Mouse (Mus musculus) hindbrain, postnatal 0 days (tissue): ENCODE measurements around the gene Xbp1. TPM values are rescaled to one million over a fixed set of nuclear protein-coding genes. Genes with fewer than 3 reads are reported as not detected.

Source experiments
- ATAC-seq: fragments of 200-750 bp; cut with Nextera tagmentation; 2 replicates; pipeline ENCODE4 v1.8.0; 2017; ENCODE audit warnings: mild to moderate bottlenecking, moderate TSS enrichment, moderate library complexity
- DNase-seq: peaks from one replicate; pipeline ENCODE4 v3.0.0-alpha.2; 2015; ENCODE audit warnings: low spot score
- H3K27ac ChIP-seq: fragments of 300-500 bp; sonication (generic); 2 replicates; pipeline ENCODE4 v1.5.1; 2014; ENCODE audit warnings: mild to moderate bottlenecking
- H3K27me3 ChIP-seq: fragments of 300-500 bp; sonication (generic); 2 replicates; pipeline ENCODE4 v1.6.1; 2014; ENCODE audit warnings: low read length, mixed read lengths; ENCODE audit not compliant: insufficient read depth
- H3K36me3 ChIP-seq: fragments of 300-500 bp; sonication (generic); 2 replicates; pipeline ENCODE4 v1.6.1; 2014; ENCODE audit warnings: low read length, mixed read lengths; ENCODE audit not compliant: insufficient read depth
- H3K4me1 ChIP-seq: fragments of 300-500 bp; sonication (generic); 2 replicates; pipeline ENCODE4 v1.6.1; 2014; ENCODE audit warnings: antibody characterized with exemption, low read length, mixed read lengths; ENCODE audit not compliant: insufficient read depth
- H3K4me2 ChIP-seq: fragments of 300-500 bp; sonication (generic); 2 replicates; pipeline ENCODE4 v1.6.1; 2014; ENCODE audit warnings: low read depth, mild to moderate bottlenecking, low read length, moderate library complexity, mixed read lengths
- H3K4me3 ChIP-seq: fragments of 300-500 bp; sonication (generic); 2 replicates; pipeline ENCODE4 v1.5.1; 2014; ENCODE audit warnings: low read length
- H3K9ac ChIP-seq: fragments of 300-500 bp; sonication (generic); replicated peaks from 2 replicates; pipeline ENCODE4 v1.6.1; 2014; ENCODE audit warnings: mild to moderate bottlenecking, low read length, moderate library complexity, mixed read lengths
- H3K9me3 ChIP-seq: fragments of 300-500 bp; sonication (generic); 2 replicates; pipeline ENCODE4 v1.6.1; 2016; ENCODE audit warnings: low read length, mixed read lengths
- CTCF ChIP-seq: IDR thresholded peaks from 2 replicates; pipeline ENCODE4 v1.5.1; 2016; ENCODE audit warnings: antibody characterized with exemption, control low read depth, low read depth
- WGBS: fragments of 180-500 bp; shearing (Covaris S2); extraction: QIAGEN DNeasy Blood & Tissue Kit; methylation state at CpG from one replicate; pipeline ENCODE4 v1.1.7; 2014; 5-methylcytosine and 5-hydroxymethylcytosine counted together
- polyA plus RNA-seq: library from polyadenylated mRNA; unstranded; fragments of >200 nt; fragmentation: Nextera tagmentation; extraction: Ambion mirVana; gene quantifications from 2 replicates; pipeline ENCODE4 v1.2.1, GENCODE M21; 2015
- total RNA-seq: library from RNA; depleted of rRNA; stranded (reverse); fragments of >200 nt; gene quantifications from 2 replicates; pipeline ENCODE4 v1.2.3, GENCODE M21; 2014

The Xbp1 gene
- total and polyA plus RNA-seq, 2 experiments from 2014 or later, result 88.9 to 102 TPM

GRCm38 (mm10) chr11:5496559-5497248 lies 23.8 kb upstream of the Xbp1 start:
- H3K4me1 ChIP-seq, result no peaks in the 10 kb centered on the region
- no peaks in the 10 kb centered on the region for H3K9me3 ChIP-seq
- H3K9ac ChIP-seq, result no peak overlapping the region
- no peaks in the 10 kb centered on the region for H3K27me3 ChIP-seq
- DNase-seq (no peak), ATAC-seq (no peak)
- TF ChIP-seq CTCF, result 0 out of 2 replicates have a peak, but pooled peaks have one; percentile 14
- no peaks in the 10 kb centered on the region for H3K36me3 ChIP-seq
- H3K4me2 ChIP-seq, result no peak overlapping the region
- 95% methylated on average over 13 of the region's 13 CpGs for WGBS
- H3K4me3 ChIP-seq, result no peak overlapping the region
- H3K27ac ChIP-seq, result no peak overlapping the region

GRCm38 (mm10) chr11:5498422-5498821 lies 22.0 kb upstream of the Xbp1 start:
- Histone ChIP-seq H3K4me3 (no peak overlapping the region), H3K27me3 (no peaks in the 10 kb centered on the region), H3K4me1 (no peaks in the 10 kb centered on the region), H3K9me3 (no peaks in the 10 kb centered on the region), H3K4me2 (no peak overlapping the region), H3K27ac (no peak overlapping the region; the same call in 1 of the 2 replicates), H3K9ac (no peak overlapping the region), H3K36me3 (no peaks in the 10 kb centered on the region)
- 85% methylated on average over 9 of the region's 9 CpGs for WGBS
- DNase-seq (no peak), ATAC-seq (no peak)
- no peak for TF ChIP-seq CTCF

GRCm38 (mm10) chr11:5498931-5499661 lies 21.4 kb upstream of the Xbp1 start:
- WGBS, result 74% methylated on average over 13 of the region's 13 CpGs
- DNase-seq, result no peak

DNA sequence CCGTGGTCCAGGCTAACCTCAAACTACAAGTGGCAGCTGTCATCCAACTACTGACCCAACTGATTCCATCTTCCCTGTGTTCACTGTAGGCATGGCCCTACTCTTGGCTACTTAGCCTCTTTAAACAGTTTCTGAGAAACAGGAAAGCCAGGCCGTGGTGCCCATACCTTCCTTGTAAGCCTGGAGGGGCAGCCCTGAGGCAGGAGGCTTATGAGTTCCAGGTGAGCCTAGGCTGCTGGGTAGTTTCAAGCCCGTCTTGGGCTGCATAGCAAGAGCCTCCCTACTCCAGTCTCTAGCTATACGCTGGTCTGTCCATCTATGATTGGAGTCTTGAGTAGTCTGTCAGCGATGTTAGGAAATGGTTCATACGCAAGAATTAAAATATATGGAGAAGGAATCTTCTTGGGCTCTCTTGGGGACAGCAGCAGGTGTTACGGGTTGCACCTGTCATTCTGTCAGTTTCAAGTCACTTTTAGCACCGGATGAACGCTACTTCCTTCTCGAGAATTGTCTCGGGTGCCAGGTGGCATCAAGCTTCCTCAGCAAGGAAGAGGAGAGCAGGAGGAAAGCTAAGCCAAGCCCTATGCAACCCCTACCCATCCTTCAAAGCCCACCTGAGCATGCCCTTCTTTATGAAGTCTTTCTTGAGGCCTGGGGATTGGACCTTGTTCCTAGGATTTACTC lies 20.4 kb upstream of the Xbp1 start:
- ATAC-seq, result no peak
- no peak for DNase-seq
- 87% methylated on average over 11 of the region's 11 CpGs for WGBS

More at GRCm38 (mm10) chr11:5498931-5499661, 21.4 kb upstream of the Xbp1 start:
- no peaks in the 10 kb centered on the region for H3K9me3 ChIP-seq
- H3K27me3 ChIP-seq, result no peaks in the 10 kb centered on the region
- no peaks in the 10 kb centered on the region for H3K4me1 ChIP-seq
- peak overlapping the region; percentile 3; the same call in 1 of the 2 replicates for H3K27ac ChIP-seq
- no peak overlapping the region for H3K4me3 ChIP-seq
- no peaks in the 10 kb centered on the region for H3K36me3 ChIP-seq
- no peak overlapping the region for H3K4me2 ChIP-seq
- TF ChIP-seq CTCF, result no peak
- H3K9ac ChIP-seq, result no peak overlapping the region
- ATAC-seq, result no peak

DNA sequence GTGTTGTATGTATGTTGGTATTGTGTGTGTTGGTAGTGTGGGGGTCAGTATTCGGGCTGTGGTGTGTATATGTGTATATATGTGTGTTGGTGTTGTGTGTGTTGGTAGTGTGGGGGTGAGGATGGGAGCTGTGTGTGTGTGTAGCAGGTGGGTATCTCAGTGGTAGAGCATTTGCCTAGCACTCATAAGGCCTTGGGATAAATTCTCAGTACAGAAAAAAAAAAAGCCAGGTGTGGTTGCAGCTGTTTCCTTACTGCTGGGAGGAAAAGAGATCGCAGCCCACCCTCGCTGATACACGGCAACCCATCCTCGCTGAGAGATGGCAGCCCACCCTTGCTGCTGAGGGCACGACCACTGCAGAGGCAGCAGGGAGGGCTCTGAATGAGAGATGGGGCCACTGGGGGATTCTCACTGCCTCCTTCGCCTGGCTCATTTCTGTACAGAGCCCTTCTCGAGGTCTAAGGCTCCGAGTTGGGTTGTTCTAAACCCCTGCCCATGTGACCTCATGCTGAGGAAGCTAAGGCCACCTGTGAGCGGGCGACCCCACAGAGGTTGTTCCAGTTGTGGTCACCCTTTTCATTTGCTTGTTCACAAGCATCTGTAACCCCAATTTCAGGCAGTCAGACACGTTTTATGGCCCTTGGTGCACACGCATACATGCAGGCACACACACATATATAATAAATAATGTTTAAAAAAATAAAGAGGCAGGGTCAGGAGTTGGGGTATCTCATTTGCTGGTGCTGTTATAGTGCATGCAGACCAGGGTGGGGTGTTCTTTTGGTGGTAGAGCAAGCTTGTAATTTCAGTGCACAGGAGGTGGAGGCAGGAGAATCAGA lies 19.3 kb upstream of the Xbp1 start:
- DNase-seq, result no peak
- Histone ChIP-seq H3K4me3 (no peak overlapping the region), H3K27me3 (no peaks in the 10 kb centered on the region), H3K9me3 (no peaks in the 10 kb centered on the region), H3K4me1 (no peaks in the 10 kb centered on the region), H3K36me3 (no peaks in the 10 kb centered on the region), H3K9ac (no peak overlapping the region), H3K27ac (no peak overlapping the region), H3K4me2 (no peak overlapping the region)
- 81% methylated on average over 13 of the region's 13 CpGs for WGBS
- ATAC-seq, result no peak
- TF ChIP-seq CTCF, result no peak

More for the DNA sequence above, 20.4 kb upstream of the Xbp1 start:
- H3K9me3 ChIP-seq, result no peaks in the 10 kb centered on the region
- no peak overlapping the region for H3K27ac ChIP-seq
- no peak overlapping the region for H3K4me2 ChIP-seq
- TF ChIP-seq CTCF, result no peak
- no peaks in the 10 kb centered on the region for H3K36me3 ChIP-seq
- H3K4me1 ChIP-seq, result no peaks in the 10 kb centered on the region
- H3K4me3 ChIP-seq, result no peak overlapping the region
- no peak overlapping the region for H3K9ac ChIP-seq
- H3K27me3 ChIP-seq, result no peaks in the 10 kb centered on the region

- DNase-seq, result no peak
- H3K4me3 ChIP-seq, result no peak overlapping the region
- no peak overlapping the region for H3K9ac ChIP-seq
- H3K9me3 ChIP-seq, result no peaks in the 10 kb centered on the region
- H3K27ac ChIP-seq, result no peak overlapping the region
- no peak for TF ChIP-seq CTCF
- H3K27me3 ChIP-seq, result no peaks in the 10 kb centered on the region
- no peak for ATAC-seq
- no peak overlapping the region for H3K4me2 ChIP-seq
- no peaks in the 10 kb centered on the region for H3K36me3 ChIP-seq
- WGBS, result 86% methylated on average over 10 of the region's 10 CpGs
- no peaks in the 10 kb centered on the region for H3K4me1 ChIP-seq
These were observed 18.0 kb upstream of the Xbp1 start for GRCm38 (mm10) chr11:5502351-5503051.
